In genomic region chr5:131789601-131790000, GRCm38 (mm10) we compare ENCODE assay signal across 25 mouse cellular contexts.
"Had no signal": no experiment of that assay in that cellular context is flagged by ENCODE, and none has a peak within 500 bp of the region (broad histone marks: within the 10 kb centered on the region; RNA-seq: fewer than 3 reads in every experiment).

No protein-coding gene starts in this region.

- ATAC-seq: liver, postnatal 0 days; midbrain, embryonic 16.5 days had no signal

- H3K27me3 ChIP-seq: kidney, embryonic 15.5 days; limb, embryonic 15.5 days had no signal

- H3K4me2 ChIP-seq: kidney, embryonic 15.5 days; limb, embryonic 15.5 days; liver, embryonic 11.5 days; lung, embryonic 14.5 days; midbrain, embryonic 11.5 days had no signal

- H3K27ac ChIP-seq: kidney, embryonic 15.5 days; left cerebral cortex, adult 2 months; limb, embryonic 15.5 days; liver, embryonic 14.5 days; stomach, postnatal 0 days had no signal

- H3K4me3 ChIP-seq: kidney, embryonic 15.5 days; left cerebral cortex, adult 2 months; limb, embryonic 15.5 days; megakaryocyte, embryonic 14.5 days; myocyte had no signal

- DNase-seq: kidney, adult 11 months; kidney, adult 8-10 months; kidney, postnatal 10 days; kidney, postnatal 36 days; layer of hippocampus, postnatal 36 days; liver, postnatal 0 days; lung, embryonic 14.5 days; lung, postnatal 10 days; lung, postnatal 36 days; right cerebral cortex, adult 18-20 months; right cerebral cortex, postnatal 14 days; right cerebral cortex, postnatal 4 days; thymus, adult 2 months; thymus, postnatal 14 days; thymus, postnatal 4 days had no signal

- H3K9me3 ChIP-seq: kidney, embryonic 15.5 days; limb, embryonic 15.5 days; megakaryocyte, embryonic 14.5 days had no signal

- H3K9ac ChIP-seq: kidney, embryonic 15.5 days; limb, embryonic 15.5 days; liver, embryonic 14.5 days; liver, postnatal 0 days; lung, embryonic 14.5 days had no signal

- H3K36me3 ChIP-seq: kidney, embryonic 15.5 days; limb, embryonic 15.5 days had no signal
